Mouse (Mus musculus) midbrain, postnatal 0 days (tissue): ENCODE data around the gene Dsn1. TPM values are rescaled to one million over a fixed set of nuclear protein-coding genes. Genes with fewer than 3 reads are reported as not detected.

ENCODE experiments used
- ATAC-seq: fragments of 200-750 bp; cut with Nextera tagmentation; 2 replicates; pipeline ENCODE4 v1.8.0; 2017; ENCODE audit warnings: moderate number of reproducible peaks, mild to moderate bottlenecking, moderate TSS enrichment, moderate library complexity; ENCODE audit not compliant: low FRiP score
- DNase-seq: peaks from one replicate; pipeline ENCODE4 v3.0.0-alpha.2; 2015; ENCODE audit warnings: low spot score
- H3K27ac ChIP-seq: fragments of 300-500 bp; sonication (generic); 2 replicates; pipeline ENCODE4 v1.5.1; 2014; ENCODE audit warnings: low read depth, mild to moderate bottlenecking, low read length, mixed read lengths
- H3K27me3 ChIP-seq: fragments of 300-500 bp; sonication (generic); 2 replicates; pipeline ENCODE4 v1.6.1; 2014; ENCODE audit warnings: low read length, control low read depth, mixed read lengths; ENCODE audit not compliant: insufficient read depth
- H3K36me3 ChIP-seq: fragments of 300-500 bp; sonication (generic); 2 replicates; pipeline ENCODE4 v1.6.1; 2014; ENCODE audit warnings: low read length, control low read depth, mixed read lengths; ENCODE audit not compliant: insufficient read depth
- H3K4me1 ChIP-seq: fragments of 300-500 bp; sonication (generic); 2 replicates; pipeline ENCODE4 v1.6.1; 2014; ENCODE audit warnings: mild to moderate bottlenecking, control low read depth, antibody characterized with exemption, low read length, mixed read lengths; ENCODE audit not compliant: insufficient read depth
- H3K4me2 ChIP-seq: fragments of 300-500 bp; sonication (generic); 2 replicates; pipeline ENCODE4 v1.6.1; 2014; ENCODE audit warnings: low read depth, mild to moderate bottlenecking, low read length, mixed read lengths; ENCODE audit not compliant: poor library complexity, severe bottlenecking
- H3K4me3 ChIP-seq: fragments of 300-500 bp; sonication (generic); 2 replicates; pipeline ENCODE4 v1.5.1; 2014; ENCODE audit warnings: low read depth, mild to moderate bottlenecking, low read length, moderate library complexity
- H3K9ac ChIP-seq: fragments of 300-500 bp; sonication (generic); replicated peaks from 2 replicates; pipeline ENCODE4 v1.6.1; 2014; ENCODE audit warnings: mild to moderate bottlenecking, low read length, moderate library complexity, mixed read lengths; ENCODE audit not compliant: poor library complexity, severe bottlenecking
- H3K9me3 ChIP-seq: fragments of 300-500 bp; sonication (generic); 2 replicates; pipeline ENCODE4 v1.6.1; 2016; ENCODE audit warnings: low read length, control low read depth
- CTCF ChIP-seq: IDR thresholded peaks from 2 replicates; pipeline ENCODE4 v1.5.1; 2016; ENCODE audit warnings: antibody characterized with exemption, mild to moderate bottlenecking
- WGBS: fragments of 180-500 bp; shearing (Covaris S2); extraction: QIAGEN DNeasy Blood & Tissue Kit; methylation state at CpG from one replicate; pipeline ENCODE4 v1.1.7; 2014; 5-methylcytosine and 5-hydroxymethylcytosine counted together
- polyA plus RNA-seq: library from polyadenylated mRNA; unstranded; fragments of >200 nt; fragmentation: Nextera tagmentation; extraction: Ambion mirVana; gene quantifications from 2 replicates; pipeline ENCODE4 v1.2.1, GENCODE M21; 2015
- total RNA-seq: library from RNA; depleted of rRNA; stranded (reverse); fragments of >200 nt; gene quantifications from 2 replicates; pipeline ENCODE4 v1.2.3, GENCODE M21; 2014

The Dsn1 gene
- total and polyA plus RNA-seq, 2 experiments from 2014 or later = 7.8 to 8.8 TPM

DNA sequence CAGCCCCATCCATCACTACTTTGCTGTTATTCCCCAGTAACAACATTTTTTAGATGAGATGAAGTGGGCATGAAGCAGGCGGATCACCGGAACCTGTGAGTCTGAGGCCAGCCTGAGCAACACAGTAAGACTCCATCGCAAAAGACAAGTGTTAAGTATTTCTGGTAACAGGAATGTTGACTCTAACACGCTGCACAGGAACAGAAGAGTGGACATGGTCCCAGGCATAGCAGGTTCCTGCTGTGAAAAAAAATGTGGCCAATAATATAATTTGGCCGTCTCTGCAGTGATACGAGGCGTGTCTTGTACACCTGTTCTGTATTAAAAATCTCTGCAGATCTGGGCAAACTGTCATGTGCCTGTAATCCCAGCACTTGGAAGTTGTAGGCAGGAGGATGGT is 28.4 kb upstream of the Dsn1 start:
- no peaks in the 10 kb centered on the region for H3K27me3 ChIP-seq
- peaks cover 54% of the 10 kb centered on the region for H3K36me3 ChIP-seq
- no peak overlapping the region for H3K27ac ChIP-seq
- 89% methylated on average over 7 of the region's 7 CpGs for WGBS
- no peak for TF ChIP-seq CTCF
- H3K4me3 ChIP-seq = no peak overlapping the region
- no peaks in the 10 kb centered on the region for H3K4me1 ChIP-seq
- DNase-seq (no peak), ATAC-seq (no peak)
- no peak overlapping the region for H3K9ac ChIP-seq
- no peak overlapping the region for H3K4me2 ChIP-seq
- no peaks in the 10 kb centered on the region for H3K9me3 ChIP-seq

DNA sequence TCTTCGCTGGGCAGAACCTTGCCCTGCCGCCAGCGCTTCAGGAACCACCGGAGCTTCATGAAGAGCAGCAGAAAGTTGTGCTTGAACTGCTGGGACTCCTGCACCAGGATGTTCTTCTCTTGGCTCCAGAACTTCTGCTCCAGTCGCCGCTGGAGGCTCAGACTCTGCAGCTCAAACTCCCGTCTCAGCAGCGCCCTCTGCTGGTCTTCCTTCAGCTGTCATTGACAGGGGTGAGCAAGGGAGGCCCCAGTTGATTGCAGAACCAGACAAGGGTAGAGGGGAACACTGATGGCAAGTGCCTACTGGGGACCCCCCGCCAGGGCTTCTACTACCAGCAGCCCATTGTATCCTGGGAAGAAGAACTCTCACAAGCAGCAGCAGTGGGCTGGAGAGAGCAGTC is 23.9 kb upstream of the Dsn1 start:
- H3K4me1 ChIP-seq = no peaks in the 10 kb centered on the region
- H3K9me3 ChIP-seq = no peaks in the 10 kb centered on the region
- peak; percentile 74 for ATAC-seq
- no peak overlapping the region for H3K27ac ChIP-seq
- no peak overlapping the region for H3K9ac ChIP-seq
- peak; percentile 87 for DNase-seq
- H3K36me3 ChIP-seq = peaks cover 68% of the 10 kb centered on the region
- H3K4me3 ChIP-seq = no peak overlapping the region
- H3K4me2 ChIP-seq = no peak overlapping the region
- 40% methylated on average over 9 of the region's 9 CpGs for WGBS
- no peaks in the 10 kb centered on the region for H3K27me3 ChIP-seq
- TF ChIP-seq CTCF = peak; percentile 86

GRCm38 (mm10) chr2:157028261-157028660 is 21.3 kb upstream of the Dsn1 start:
- Histone ChIP-seq H3K36me3 (peaks cover 80% of the 10 kb centered on the region), H3K4me2 (no peak overlapping the region), H3K4me1 (no peaks in the 10 kb centered on the region), H3K27ac (no peak overlapping the region), H3K9me3 (no peaks in the 10 kb centered on the region), H3K27me3 (no peaks in the 10 kb centered on the region), H3K9ac (no peak overlapping the region), H3K4me3 (no peak overlapping the region)
- no peak for DNase-seq
- 84% methylated on average over 4 of the region's 4 CpGs for WGBS
- no peak for TF ChIP-seq CTCF
- no peak for ATAC-seq

GRCm38 (mm10) chr2:157027106-157028008 is 20.4 kb upstream of the Dsn1 start:
- 88% methylated on average over 21 of the region's 21 CpGs for WGBS
- H3K36me3 ChIP-seq = peaks cover 84% of the 10 kb centered on the region
- ATAC-seq = no peak
- peak; percentile 61 for DNase-seq
- no peak overlapping the region for H3K4me3 ChIP-seq
- H3K9ac ChIP-seq = no peak overlapping the region
- no peak for TF ChIP-seq CTCF
- H3K4me1 ChIP-seq = no peaks in the 10 kb centered on the region
- H3K4me2 ChIP-seq = no peak overlapping the region
- no peaks in the 10 kb centered on the region for H3K9me3 ChIP-seq
- H3K27ac ChIP-seq = no peak overlapping the region
- no peaks in the 10 kb centered on the region for H3K27me3 ChIP-seq

DNA sequence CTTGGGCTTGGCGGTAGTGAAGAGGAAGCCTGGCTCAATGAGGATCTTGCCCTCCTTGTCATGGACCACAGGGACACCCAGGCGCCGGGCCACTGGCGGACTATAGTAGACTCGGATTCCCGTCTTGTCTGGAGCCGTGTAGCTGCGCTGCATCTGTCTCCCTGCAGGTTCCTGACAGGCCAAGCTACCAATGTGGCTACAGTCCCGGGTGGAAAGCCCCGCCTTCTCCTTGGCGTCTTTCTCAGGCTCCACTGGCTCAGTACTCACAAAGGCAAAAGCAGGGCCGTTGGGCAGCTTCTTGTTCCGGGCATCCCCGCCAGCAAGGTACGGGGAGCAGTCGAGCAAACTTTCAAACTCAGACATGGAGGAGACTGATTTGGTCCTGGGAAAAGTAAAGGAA is 14.2 kb upstream of the Dsn1 start:
- no peak for DNase-seq
- no peak overlapping the region for H3K4me3 ChIP-seq
- no peak overlapping the region for H3K4me2 ChIP-seq
- no peak overlapping the region for H3K27ac ChIP-seq
- H3K9ac ChIP-seq = no peak overlapping the region
- no peaks in the 10 kb centered on the region for H3K4me1 ChIP-seq
- no peaks in the 10 kb centered on the region for H3K27me3 ChIP-seq
- WGBS = 94% methylated on average over 16 of the region's 16 CpGs
- no peak for ATAC-seq
- no peaks in the 10 kb centered on the region for H3K9me3 ChIP-seq
- no peak for TF ChIP-seq CTCF
- peaks cover 86% of the 10 kb centered on the region for H3K36me3 ChIP-seq

- WGBS = 64% methylated on average over 4 of the region's 4 CpGs
- H3K36me3 ChIP-seq = peaks cover 83% of the 10 kb centered on the region
- H3K4me1 ChIP-seq = no peaks in the 10 kb centered on the region
- ATAC-seq (no peak), DNase-seq (no peak)
- H3K4me3 ChIP-seq = no peak overlapping the region
- no peak overlapping the region for H3K4me2 ChIP-seq
- H3K27me3 ChIP-seq = no peaks in the 10 kb centered on the region
- TF ChIP-seq CTCF = no peak
- no peak overlapping the region for H3K9ac ChIP-seq
- H3K9me3 ChIP-seq = no peaks in the 10 kb centered on the region
- no peak overlapping the region for H3K27ac ChIP-seq
These were observed 12.3 kb upstream of the Dsn1 start for GRCm38 (mm10) chr2:157019228-157019627.
